Mouse (Mus musculus) neutrophil, adult 59 days (primary cell): ENCODE measurements around the gene Zfp683. TPM values are rescaled to one million over a fixed set of nuclear protein-coding genes. Genes with fewer than 3 reads are reported as not detected.

ENCODE experiments used
- total RNA-seq, 2 experiments: library from RNA; stranded (reverse); gene quantifications; 1 replicate in 1 of 2; 2 replicates in 1 of 2; pipeline ENCODE4 v1.2.4; 2023

Zfp683 gene
- total RNA-seq = under 1 TPM in 1 of 2 experiments, not detected in 1; 0.24 TPM

DNA sequence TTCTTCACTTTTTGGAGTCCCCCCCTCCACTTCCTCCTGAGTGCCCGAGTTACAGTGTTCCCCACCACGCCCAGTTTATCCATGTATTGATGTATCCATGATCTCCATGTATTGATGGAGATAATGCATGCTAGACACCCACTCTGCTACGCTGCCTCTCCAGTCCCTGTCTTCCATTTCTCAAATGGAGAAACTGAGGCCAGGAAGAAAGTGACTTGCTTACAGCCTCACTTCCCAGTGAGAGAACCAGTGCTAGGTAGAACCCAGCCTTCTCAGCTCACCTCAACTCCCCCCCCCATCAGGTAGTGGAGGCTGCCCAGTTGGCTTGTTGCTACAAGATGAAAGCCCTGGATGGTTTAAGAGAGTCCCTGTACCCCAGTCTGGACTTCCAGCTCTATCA, at the start of gene Zfp683:
TSS of gene Zfp683 (plus strand) at position 301 of the 400 bp plus-strand sequence.

DNA sequence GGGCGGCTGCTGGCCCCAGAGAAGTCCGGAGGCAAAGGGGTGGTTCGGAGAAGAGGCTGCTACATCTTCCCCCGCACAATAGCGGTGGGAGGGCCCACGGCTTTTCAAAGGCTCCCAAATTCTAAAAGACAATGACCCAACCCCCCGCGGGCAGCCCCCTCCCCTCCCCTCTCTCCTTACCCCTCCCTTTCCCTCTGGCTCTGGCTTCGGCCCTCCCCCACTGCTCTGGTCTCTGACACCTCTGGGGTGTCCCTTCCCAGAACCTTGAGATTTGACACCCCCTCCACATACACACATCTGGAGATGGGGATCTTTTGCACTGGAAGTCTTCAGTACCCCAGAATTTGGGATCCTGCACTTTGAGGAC, 34.9 kb upstream of the Zfp683 start, which contains the start of gene Lin28a:
TSS of gene Lin28a (minus strand) at position 63 of the 367 bp plus-strand sequence.

DNA sequence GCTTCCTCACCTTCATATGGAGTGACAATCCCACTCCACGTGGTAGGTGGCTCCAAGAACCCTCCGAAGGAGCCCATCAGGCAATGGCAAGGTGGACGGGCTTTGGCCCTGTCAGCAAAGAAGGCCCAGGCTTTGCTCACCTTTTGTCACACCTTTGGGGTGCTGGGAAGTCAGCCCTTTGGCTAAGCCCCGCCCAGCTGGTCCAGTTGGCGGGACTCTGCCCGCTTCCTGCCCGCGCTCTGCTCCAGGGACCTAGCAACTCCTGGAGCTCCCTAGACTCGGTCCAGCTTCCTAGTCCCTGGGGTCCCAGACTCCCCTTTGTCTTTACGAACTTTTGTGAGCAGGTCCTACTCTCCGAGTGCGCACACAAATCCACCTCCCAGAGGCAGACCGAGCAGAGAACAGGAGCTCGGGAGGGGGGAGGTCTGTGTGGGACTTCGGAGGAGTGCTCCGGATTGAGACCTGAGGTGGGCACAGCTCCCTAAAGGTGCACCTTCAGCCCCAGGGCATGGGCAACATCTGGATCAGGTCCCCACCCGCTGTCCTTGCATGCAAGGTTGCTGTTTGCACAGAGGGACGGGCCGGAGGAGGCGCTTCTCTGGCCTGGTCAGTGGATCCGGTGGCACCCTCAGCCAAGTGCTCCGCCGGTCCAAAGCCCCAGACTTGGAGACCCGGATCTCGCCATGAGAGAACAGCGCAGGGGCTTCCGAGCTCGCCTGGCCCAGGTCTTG, 6.7 kb downstream of the Zfp683 start, which contains the start of gene Crybg2:
TSS of gene Crybg2 (plus strand) at position 681 of the 731 bp plus-strand sequence.

DNA sequence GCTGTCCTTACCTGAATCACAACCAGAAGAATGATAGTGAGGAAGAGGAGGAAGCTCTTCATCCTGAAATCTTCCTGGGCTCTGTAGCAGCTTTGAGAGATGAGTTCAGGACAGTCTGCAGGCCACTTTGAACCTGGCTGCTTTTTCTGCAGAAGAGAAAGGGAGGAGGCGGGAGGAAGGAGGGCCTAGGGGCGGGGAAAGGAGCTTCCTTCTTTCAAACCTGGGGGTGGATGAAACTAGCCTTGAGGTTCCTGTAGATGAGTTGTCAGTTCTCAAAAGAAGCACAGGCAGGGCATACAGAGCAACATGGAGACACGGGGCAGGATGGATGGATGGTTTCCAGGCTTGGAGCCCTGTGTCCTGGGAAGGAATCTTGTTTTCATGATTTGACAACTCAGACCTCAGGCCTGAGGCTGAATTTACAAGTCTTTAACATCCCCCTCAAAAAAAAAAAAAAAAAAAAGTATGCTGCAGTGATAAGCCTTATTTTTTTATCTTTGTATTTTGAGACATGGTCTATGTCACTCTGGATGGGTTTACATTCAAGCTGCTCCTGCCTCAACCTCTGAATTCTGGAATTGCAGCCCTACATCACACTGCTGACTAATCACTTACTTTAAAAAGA, 41.4 kb downstream of the Zfp683 start, which contains the start of gene Cd52:
TSS of gene Cd52 (minus strand) at position 160 of the 625 bp plus-strand sequence.

DNA sequence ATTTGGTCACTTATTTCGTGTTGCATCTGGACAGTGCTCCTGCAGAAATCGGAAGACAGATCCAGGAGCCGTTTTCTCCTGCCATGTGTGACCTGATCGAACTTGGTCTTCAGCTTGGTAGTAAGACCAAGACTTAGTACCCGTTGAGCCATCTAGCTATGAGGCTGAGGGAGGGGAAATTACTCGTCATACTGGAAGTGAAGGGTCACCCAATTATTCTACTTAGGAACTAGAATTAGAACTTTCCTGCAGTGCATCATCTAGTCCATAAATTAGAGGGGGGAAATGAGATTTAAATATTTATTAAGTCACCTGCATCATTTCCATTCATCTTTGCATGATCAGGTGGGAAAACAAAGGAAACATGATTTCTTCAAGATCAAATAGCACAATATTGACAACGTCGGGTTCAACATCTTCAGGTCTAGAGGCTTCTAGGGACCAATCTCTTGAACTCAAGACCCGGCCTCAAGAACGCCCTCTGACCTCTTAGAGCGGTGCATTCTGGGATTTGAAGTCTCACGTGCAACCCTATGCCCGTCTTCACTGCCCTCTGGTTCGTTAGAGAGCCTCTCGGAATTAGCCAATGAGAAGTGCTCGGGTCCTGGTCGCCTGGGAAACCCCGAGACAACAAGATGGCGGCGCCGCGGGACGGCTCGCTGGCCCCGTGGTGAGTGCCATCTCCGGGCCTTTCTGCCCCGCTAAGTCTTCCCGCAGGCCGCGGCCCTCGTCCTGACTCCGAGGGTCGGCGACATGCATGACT, 48.5 kb downstream of the Zfp683 start, which contains the start of gene Ubxn11:
TSS of gene Ubxn11 (plus strand) at position 592 of the 763 bp plus-strand sequence.

Other genes starting within 250 kb of the Zfp683 start
- gene Rps6ka1, start 166.0 kb upstream of the Zfp683 start, total RNA-seq = 100 to 1,000 TPM; 257 to 277 TPM
- 1,000 to 10,000 TPM; 1,129 to 1,279 TPM for gene Hmgn2, start 85.2 kb upstream of the Zfp683 start, total RNA-seq
- gene Dhdds, start 52.9 kb upstream of the Zfp683 start, total RNA-seq = 10 to 100 TPM; 64.0 to 71.1 TPM
- 10 to 100 TPM; 43.4 to 50.8 TPM for gene Lin28a, start 35.0 kb upstream of the Zfp683 start, total RNA-seq
- under 1 TPM; 0.42 to 0.44 TPM for gene Crybg2, start 7.0 kb downstream of the Zfp683 start, total RNA-seq
- gene Cd52, start 41.2 kb downstream of the Zfp683 start, total RNA-seq = 1,000 to 10,000 TPM; 1,669 to 1,713 TPM
- gene Ubxn11, start 48.7 kb downstream of the Zfp683 start, total RNA-seq = 1 to 10 TPM; 6.1 to 8.0 TPM
- gene Sh3bgrl3, start 75.0 kb downstream of the Zfp683 start, total RNA-seq = 1,000 to 10,000 TPM; 1,034 to 1,041 TPM
- gene Cep85, start 133.3 kb downstream of the Zfp683 start, total RNA-seq = 10 to 100 TPM; 13.1 to 18.9 TPM
- gene Gm7534, start 149.2 kb downstream of the Zfp683 start, total RNA-seq = not detected
- gene Catsper4, start 173.5 kb downstream of the Zfp683 start, total RNA-seq = not detected
- gene Cnksr1, start 184.6 kb downstream of the Zfp683 start, total RNA-seq = not detected
- not detected for gene E130218I03Rik, start 189.8 kb downstream of the Zfp683 start, total RNA-seq
- 1 to 10 TPM; 3.8 to 4.7 TPM for gene Zfp593, start 191.8 kb downstream of the Zfp683 start, total RNA-seq
- not detected for gene Gm30191, start 193.1 kb downstream of the Zfp683 start, total RNA-seq
- not detected for gene Grrp1, start 200.3 kb downstream of the Zfp683 start, total RNA-seq
- 10 to 100 TPM; 12.1 to 15.9 TPM for gene Pdik1l, start 234.1 kb downstream of the Zfp683 start, total RNA-seq